Mouse (Mus musculus) erythroblast, adult 5-6 weeks (primary cell): ENCODE results near the gene Edil3. TPM values are rescaled to one million over a fixed set of nuclear protein-coding genes. Genes with fewer than 3 reads are reported as not detected.

Source experiments
- ATAC-seq: replicated peaks from 2 replicates; pipeline ENCODE4 v1.8.0; 2016; ENCODE audit warnings: moderate number of reproducible peaks, mild to moderate bottlenecking, moderate TSS enrichment, inconsistent platforms; ENCODE audit not compliant: poor library complexity, low FRiP score, severe bottlenecking
- total RNA-seq, 2 experiments: library from RNA; stranded (forward) in 1 of 2; stranded (reverse) in 1 of 2; fragments of 150-400 nt in 1 of 2; fragments of 200-764, 138-1000 nt in 1 of 2; gene quantifications; 2 replicates each; pipeline versions ENCODE4 v1.2.3 to v1.2.4; 2015 to 2017; ENCODE audit warnings: low replicate concordance in 2 of 2

Gene Edil3
- total RNA-seq (2015; ENCODE audit: low replicate concordance) (0.58 TPM in 1 of 2 replicates, not detected in the other), total RNA-seq (2017; ENCODE audit: low replicate concordance) (0.14 and 0.17 TPM in 2 replicates)

DNA sequence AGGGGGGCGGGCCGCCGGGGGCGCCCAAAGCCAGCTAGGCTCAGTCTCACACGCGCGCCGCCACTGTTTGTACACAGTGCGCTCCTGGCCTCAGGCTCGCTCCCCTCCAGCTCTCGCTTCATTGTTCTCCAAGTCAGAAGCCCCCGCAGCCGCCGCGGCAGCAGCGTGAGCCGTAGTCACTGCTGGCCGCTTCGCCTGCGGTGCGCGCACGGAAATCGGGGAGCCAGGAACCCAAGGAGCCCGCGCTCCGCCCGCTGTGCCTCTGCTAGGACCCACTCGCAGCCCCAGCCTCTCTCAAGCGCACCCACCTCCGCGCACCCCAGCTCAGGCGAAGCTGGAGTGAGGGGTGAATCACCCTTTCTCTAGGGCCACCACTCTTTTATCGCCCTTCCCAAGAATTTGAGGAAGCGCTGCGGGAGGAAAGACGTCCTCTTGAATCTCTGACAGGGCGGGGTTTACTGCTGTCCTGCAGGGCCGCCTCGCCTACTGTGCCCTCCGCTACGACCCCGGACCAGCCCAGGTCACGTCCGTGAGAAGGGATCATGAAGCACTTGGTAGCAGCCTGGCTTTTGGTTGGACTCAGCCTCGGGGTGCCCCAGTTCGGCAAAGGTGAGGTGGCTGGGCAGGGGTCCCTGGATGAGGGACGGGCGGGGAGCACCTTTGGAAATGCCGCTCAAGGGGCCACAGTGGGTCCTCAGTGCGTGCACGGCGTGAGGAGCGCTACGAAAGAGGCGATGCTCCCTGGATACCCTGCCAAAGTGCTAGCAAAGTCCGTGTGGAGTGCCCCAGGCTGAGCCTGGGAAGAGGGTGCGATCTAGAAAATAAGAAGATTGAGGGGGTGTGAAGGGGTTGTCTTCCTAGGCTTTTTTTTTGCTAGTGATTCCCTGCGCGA lies at the start of gene Edil3:
TSS of gene Edil3 (plus strand) at position 33 of the 892 bp plus-strand sequence.
- no peak for ATAC-seq

DNA sequence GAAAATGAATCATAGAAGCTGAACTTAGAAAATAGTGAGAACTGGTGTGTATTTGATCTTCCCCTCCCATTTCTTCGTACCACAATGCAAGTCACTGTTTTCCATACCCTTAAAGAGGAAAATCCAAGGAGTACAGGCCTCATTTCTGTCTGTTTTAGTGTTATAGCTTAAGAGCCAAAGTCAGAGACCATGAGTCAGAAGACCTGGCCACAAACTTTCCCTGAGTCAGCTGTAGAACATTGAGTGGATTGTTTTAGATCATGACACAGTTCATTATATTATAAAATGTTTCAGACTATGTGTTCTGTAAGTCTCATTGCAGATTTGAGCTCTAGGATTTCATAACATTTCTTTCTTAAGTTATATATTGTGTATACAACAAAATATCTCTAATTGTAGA lies 22.1 kb upstream of the Edil3 start:
- no peak for ATAC-seq

DNA sequence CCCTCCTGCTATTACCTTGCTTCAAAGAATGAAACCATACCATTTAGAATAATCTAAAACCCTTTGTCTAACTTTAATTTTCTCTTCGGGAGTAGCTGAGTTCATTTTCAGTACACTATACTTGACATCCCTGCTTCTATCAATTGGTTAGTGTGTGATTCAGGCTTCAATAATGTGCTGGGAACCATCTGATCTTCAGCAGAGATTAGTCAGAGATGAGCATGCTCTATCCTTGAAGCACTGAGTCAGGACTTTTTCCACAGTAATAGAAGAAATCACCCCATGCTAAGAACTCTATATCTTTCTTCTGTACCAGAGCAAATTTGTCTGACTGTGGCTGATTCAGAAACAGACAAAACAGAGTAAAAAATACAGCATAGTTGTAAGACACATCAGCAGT lies 20.3 kb upstream of the Edil3 start:
- no peak for ATAC-seq

DNA sequence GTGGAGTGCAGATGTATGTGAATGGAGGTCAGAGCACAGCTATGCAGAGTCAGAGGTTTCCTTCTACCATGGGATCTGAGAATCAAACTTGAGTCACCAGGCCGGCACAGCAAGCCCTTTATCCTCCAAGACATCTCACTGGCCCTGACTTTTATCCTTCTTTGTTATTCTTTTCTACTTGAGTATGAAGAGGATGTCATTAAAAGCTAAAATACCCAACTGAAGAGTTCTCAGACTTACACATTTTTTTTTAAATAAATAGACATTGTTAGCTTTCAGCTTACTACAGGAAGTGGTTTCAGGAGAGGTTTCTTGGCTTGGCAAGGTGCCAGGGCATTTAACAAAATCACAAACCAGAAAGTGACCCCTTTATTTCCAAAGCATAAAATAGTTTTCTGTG lies 15.4 kb upstream of the Edil3 start:
- no peak for ATAC-seq

DNA sequence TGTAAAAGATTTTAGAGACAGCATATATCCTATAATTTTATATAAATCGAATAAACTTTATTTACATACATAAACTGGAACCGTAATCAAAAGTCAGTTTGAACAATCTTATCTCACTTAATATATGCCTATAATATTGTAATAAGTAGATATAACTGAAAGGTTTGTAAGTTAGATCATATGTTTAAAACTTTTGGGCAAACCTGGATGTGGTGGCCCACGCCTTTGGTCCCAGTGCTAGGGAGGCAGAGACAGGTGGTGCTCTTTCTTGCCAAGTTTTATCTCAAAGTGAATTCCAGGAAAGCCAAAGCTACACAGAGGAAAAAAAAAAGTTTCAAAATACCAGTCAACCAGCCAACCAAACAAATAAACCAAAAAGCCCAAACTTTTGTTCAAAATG lies 15.0 kb upstream of the Edil3 start:
- ATAC-seq: no peak

DNA sequence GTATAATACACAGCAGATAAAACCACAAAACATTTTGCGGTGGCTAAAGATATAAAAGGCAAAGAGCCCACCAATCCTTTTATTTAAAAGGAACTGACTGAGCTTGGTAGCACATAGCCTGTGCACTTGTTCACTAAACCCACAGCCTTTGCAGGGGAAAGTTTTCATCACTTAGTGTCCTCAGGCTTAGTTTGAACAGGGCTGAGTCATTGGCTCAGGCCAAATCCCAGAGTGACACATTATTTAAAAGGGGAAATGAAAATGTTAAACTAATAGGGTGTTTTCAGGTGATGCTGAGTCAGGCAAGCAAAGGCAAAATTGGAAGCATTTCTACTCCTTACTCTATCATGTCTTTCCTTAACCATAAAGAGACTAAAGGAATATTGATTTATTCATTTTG lies 11.2 kb upstream of the Edil3 start:
- no peak for ATAC-seq

DNA sequence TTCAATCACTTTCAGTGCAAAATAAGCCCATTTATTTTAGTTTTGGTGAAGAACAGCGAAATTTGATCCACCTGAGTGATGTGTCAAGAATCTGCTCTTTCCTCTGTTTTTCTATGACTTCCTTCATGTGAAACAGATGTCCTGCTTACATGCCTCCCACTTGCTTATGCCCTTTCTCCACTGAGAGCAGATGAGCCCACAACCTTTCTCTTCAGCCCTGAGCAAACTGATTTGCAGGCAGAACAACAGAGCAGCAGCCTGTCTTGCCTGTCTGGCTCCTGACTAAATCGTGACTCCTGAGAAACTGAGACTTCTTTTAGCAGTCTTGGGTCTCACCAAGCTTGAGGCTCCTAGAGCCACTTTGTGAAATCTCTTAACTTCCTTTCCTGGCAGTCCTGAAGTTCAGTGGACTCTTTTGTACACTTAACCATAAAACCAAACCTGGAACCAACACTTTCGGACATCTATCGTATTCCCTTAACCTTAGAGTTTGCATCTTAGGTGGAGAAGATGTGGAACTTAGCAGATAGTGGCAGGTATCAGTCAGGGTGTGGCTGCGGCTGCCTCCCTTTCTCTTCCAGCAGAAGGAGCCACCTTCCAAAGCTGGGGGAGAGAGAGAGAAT lies 475 bp upstream of the Edil3 start:
- no peak for ATAC-seq

DNA sequence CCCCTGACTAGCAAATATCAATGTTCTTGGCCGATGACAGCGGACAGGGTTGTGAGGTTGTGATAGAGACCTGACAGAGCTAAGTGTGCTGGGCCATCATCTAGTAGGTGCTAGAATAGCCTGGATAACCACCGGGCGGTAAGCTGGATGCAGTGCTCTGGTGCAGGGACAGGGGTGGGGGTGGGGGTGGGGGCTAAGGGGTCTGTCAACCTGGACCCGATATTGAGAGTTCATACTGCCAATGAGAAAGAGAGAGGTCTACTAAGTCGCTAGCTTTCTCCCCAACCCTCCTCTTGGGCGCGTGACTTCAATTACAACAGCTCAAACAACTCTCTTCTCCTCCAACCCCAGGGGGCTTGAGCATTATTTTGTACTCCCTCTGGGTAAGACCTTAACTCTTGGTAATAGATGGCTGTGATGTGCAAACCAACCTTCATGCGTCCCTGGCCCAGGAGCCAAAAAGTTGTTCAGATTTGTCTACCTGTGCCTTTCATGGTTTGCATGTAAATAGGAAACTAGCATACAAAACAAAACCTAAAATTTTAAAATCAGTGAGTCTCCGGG lies 1.1 kb downstream of the Edil3 start:
- ATAC-seq: no peak

DNA sequence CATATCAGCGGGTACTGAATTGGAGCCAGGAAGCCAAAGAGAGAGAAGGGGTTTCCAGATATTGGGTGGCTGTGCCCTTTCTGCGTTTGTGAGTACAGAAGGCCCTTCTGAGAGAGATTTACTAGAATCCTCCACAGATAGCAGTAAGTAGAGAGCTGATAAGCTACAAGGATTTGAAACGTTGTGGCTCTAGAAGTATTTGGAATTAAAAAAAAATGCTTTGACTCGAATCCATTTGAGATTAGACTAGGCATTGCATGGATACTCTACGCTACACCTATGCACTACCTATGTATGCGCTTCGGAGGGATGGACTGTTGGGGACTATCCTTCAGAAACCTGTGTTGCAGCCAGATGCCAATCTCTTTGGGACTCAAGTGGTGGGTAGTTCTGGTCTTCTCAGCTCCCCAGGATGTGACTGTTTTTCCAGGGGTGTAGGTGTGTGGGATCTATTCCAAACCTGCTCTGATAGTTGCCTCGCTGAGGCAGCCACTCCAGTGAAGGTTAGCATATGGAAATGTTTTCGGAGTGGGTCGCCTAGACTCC lies 1.8 kb downstream of the Edil3 start:
- ATAC-seq: no peak

DNA sequence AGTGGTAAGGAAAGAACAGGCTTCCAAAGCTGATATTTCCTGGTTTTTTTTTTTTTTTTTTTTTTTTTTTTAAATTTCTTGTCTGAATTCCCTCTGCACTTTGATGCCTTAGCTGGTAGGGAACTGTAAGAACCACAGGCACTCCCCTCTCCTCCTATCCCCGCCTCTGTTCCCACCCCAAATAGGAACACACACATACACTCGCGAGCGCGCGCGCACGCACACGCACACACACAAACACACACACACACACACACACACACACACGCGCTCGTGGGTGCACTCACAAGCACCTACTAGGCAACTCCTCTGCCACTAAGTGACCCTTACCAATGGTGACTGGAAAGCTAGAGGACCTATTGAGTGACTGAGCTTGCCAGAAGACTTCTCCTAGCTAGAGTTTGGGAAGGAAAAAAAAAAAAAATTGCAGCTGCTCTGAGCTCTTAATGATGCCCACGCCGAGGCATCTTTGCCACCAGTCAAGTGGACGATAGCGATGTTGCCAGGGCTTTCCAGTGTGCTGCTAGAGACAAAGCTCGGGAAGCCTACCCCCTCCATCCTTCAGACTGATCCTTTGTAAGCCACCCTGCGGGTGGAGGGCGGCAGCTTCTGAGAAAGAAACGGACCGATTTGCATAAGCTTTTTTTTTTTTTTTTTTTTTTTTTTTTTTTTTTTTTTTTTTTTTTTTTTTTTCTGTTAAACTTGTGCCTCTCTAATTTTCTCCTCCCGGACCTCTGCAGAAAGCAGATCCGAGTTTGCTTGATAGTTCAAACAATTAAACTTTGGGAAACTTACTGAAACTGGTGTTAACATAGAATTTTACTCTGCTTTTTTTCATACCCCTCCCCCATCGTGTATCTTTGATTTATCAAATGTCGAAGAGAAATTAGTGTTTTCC lies 2.5 kb downstream of the Edil3 start:
- ATAC-seq: no peak

DNA sequence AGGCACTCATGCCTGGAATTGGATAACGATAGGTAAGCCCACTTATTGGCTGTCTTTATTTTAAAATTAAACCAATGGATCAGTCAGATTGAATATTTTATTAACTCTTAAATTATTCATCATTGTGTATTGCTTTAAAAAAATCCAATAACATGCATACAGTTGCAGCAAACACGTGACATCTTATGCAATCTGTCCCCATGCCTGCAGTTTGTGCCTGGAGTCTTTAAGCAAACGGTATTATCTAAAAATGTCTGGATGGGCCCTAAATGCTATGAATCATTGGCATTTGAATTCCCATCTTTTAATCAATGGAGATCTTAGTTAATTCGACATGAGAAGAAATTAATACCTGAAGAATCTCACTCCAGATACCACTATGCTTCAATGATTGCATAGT lies 3.2 kb downstream of the Edil3 start:
- no peak for ATAC-seq

DNA sequence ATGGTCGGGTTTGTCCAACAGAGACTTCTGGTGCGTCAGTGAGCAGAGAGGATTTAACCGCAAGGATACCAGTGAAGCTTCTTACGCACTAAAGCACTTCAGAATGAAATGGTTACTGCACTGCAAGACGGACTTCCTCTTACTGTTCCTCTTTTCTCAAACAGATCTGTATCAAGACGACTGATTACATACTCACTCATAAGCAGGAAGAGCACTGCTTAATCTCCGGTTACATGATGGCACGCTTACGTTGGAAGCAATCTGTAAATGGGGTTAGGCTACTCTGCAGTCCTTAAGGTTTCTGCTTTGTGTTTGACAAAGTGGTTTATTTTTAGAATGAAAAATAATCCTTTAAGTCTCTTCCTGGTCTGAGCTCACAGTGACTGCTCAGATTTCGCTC lies 7.1 kb downstream of the Edil3 start:
- no peak for ATAC-seq

DNA sequence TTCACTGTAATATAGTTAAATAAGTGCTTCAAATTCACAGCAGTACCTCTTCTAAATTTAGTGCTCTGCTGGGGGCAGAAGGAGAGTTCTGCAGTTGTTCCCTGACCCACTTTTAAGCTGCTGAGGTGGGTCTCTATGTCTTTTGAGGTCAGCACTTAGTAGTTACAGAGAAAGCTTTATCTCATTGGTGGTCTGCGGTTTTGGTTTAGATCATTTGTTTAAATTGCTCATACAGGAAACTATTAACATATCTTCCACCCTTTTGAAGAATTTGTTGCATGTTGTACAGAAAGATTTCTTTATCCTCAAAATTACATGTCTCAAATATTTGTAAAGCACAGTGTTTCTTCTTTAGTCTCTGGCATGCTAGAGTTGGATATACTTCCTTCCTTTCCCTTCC lies 12.5 kb downstream of the Edil3 start:
- ATAC-seq: no peak

DNA sequence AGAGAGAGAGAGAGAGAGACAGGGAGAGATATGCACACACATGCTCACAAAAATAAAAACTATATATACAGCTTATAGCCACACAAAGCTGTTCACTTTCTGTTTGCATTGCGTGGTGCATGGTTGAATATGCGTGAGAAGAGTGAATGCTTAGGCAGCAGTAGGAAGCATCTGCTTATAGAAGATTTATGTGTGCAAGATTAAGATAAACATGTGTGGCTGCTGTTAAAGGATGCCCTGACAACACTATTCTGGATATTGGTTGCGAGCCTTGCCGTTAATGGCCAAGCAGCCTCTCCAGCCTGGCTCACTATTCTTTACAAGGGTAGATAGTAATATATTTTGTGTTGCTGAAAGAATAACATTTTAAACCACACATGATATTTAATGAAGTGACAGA lies 28.5 kb downstream of the Edil3 start:
- ATAC-seq: no peak

DNA sequence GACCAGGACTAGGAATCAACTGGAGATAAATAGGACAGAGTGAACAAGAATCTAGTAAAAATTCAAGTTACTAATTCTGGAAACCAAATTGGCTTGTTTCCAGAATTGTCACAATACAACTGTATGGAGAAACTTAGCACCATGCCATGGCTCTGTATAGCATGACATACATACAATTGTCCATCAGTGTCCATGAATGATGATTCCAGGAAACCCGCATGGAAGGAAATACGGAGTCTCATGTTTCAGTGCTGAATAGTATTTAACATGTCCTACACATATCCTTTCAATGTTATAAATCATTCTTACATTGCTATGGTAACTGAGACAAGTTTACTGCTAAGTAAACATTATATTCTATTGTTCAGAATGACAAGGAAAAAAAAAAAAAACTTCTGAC lies 58.7 kb downstream of the Edil3 start:
- ATAC-seq: no peak

DNA sequence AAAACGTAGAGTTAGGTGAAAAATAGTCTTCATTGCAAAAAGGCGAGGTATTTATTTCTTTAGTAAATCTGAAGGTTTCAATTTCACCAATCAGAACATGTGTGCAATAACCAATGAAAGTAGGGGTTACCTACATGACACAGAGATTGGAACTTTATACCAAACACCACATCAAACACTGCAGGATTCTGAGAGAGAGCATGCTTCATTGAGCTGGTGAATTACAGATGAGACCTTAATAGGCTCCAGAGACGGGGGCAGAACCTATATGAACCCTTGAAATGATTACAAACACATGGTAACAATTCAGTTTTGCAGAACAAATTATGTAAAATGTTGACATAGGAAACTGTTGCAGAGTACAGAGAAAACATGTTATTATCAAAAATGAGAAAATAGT lies 69.5 kb downstream of the Edil3 start:
- ATAC-seq: no peak

DNA sequence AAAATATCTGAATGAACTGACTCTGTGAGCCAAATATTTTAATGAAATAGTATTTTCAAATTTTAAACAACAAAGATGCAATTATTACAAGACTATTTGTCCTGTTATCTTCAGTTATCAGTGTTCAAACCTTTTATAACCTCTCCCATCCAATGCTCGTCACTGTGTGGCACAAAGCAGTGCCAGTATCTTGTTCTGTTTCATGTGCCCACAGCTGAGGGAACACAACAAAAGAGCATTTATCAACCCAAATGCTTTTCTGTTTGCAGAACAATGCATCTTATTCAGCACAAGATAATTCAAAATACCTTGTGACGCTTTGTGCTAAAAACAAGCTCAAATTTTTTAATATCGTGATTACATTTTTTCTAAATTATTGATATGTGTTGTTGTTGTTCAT lies 78.8 kb downstream of the Edil3 start:
- no peak for ATAC-seq

DNA sequence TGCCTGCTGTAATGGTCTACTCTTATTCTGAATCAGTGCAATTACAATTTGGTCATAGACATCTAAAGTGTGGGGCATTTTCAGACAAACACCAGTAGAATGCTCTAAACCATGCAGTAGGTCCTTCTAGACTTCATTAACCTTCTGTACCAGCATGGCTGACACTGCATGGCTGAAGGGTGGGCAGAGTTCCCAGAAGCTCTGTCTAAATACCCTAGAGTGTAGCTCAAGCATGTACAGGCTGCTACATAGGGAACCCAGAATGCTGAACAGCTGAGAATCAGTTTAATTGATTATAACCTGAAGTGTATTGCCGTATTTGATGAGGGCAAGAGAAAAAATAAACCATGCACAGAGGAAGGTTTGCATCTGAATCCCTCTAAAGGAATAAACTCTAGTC lies 86.1 kb downstream of the Edil3 start:
- no peak for ATAC-seq

DNA sequence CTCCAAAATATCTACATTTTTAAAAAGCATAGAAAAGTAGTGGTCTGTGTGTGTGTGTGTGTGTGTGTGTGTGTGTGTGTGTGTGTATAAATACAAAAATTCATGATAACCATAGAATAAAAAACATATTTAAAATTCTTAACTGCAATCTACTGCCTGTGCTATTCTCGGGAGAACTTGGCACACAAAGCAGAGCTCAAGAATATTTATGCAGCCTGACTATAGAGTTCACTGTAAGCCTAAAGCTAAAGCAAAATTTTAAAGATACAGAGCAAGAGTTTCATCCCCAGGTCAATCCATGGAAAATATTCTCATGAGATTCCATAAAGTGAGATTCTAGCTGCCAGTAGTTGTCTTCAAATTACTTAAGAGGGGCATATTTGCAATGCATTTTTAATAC lies 86.9 kb downstream of the Edil3 start:
- no peak for ATAC-seq

DNA sequence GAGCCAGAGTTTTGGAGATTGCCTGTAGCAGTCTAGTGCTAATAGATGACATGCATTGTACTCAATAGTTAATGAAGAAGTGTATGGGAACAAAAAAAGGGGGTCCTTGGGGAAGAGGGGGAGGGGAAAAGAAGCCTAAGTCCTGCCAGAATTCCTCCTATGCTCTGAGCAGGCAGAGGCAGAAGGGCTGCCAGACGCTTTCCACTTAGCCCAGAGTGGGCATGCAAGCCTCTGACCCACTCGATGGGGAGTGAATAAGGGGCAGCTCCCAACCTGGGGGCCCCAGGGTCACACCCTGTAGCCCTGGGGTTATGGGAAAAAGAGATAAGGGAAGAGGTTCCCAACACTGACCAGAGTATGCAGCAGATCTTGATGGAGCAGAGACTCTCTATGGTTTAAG lies 95.2 kb downstream of the Edil3 start:
- no peak for ATAC-seq
